Mouse (Mus musculus) hindbrain, embryonic 16.5 days (tissue): ENCODE data around the gene Farp1. TPM values are rescaled to one million over a fixed set of nuclear protein-coding genes. Genes with fewer than 3 reads are reported as not detected.

Source experiments
- ATAC-seq: fragments of 200-750 bp; cut with Nextera tagmentation; 2 replicates; pipeline ENCODE4 v1.8.0; 2017; ENCODE audit warnings: moderate TSS enrichment, moderate library complexity
- H3K27ac ChIP-seq: fragments of 300-500 bp; sonication (generic); 2 replicates; pipeline ENCODE4 v1.5.1; 2014; ENCODE audit warnings: low read depth, mild to moderate bottlenecking, control low read depth, low read length, moderate library complexity
- H3K27me3 ChIP-seq: fragments of 300-500 bp; sonication (generic); replicated peaks from 2 replicates; pipeline ENCODE4 v1.6.1; 2014; ENCODE audit warnings: low read length; ENCODE audit not compliant: control insufficient read depth, insufficient read depth
- H3K36me3 ChIP-seq: fragments of 300-500 bp; sonication (generic); 2 replicates; pipeline ENCODE4 v1.6.1; 2014; ENCODE audit warnings: mild to moderate bottlenecking, low read length, moderate library complexity, mixed read lengths; ENCODE audit not compliant: control insufficient read depth, insufficient read depth
- H3K4me1 ChIP-seq: fragments of 300-500 bp; sonication (generic); 2 replicates; pipeline ENCODE4 v1.6.1; 2014; ENCODE audit warnings: low read depth, low read length; ENCODE audit not compliant: control insufficient read depth, insufficient read depth
- H3K4me2 ChIP-seq: fragments of 300-500 bp; sonication (generic); 2 replicates; pipeline ENCODE4 v1.6.1; 2014; ENCODE audit warnings: mild to moderate bottlenecking, low read length, control low read depth, moderate library complexity
- H3K4me3 ChIP-seq: fragments of 300-500 bp; sonication (generic); 2 replicates; pipeline ENCODE4 v1.5.1; 2014; ENCODE audit warnings: mild to moderate bottlenecking, low read length, control low read depth, moderate library complexity
- H3K9ac ChIP-seq: fragments of 300-500 bp; sonication (generic); 2 replicates; pipeline ENCODE4 v1.6.1; 2014; ENCODE audit warnings: low read depth, mild to moderate bottlenecking, control low read depth, low read length, moderate library complexity
- H3K9me3 ChIP-seq: fragments of 300-500 bp; sonication (generic); 2 replicates; pipeline ENCODE4 v1.6.1; 2014; ENCODE audit warnings: mild to moderate bottlenecking, low read length, moderate library complexity; ENCODE audit not compliant: control insufficient read depth
- WGBS: fragments of 180-500 bp; shearing (Covaris S2); extraction: QIAGEN DNeasy Blood & Tissue Kit; methylation state at CpG from one replicate; pipeline ENCODE4 v1.1.7; 2014; 5-methylcytosine and 5-hydroxymethylcytosine counted together
- polyA plus RNA-seq: library from polyadenylated mRNA; unstranded; fragments of >200 nt; fragmentation: Nextera tagmentation; extraction: Ambion mirVana; gene quantifications from 2 replicates; pipeline ENCODE4 v1.2.1, GENCODE M21; 2015

The Farp1 gene
- polyA plus RNA-seq, 1 experiment from 2014 or later, result 28.9 TPM

GRCm38 (mm10) chr14:121270490-121270889, 235.5 kb downstream of the Farp1 start:
- no peak for ATAC-seq
- 76% methylated on average over 6 of the region's 6 CpGs for WGBS
- no peak overlapping the region for H3K9ac ChIP-seq
- no peaks in the 10 kb centered on the region for H3K27me3 ChIP-seq
- H3K4me2 ChIP-seq, result no peak overlapping the region
- H3K36me3 ChIP-seq, result peaks cover 28% of the 10 kb centered on the region
- H3K4me3 ChIP-seq, result no peak overlapping the region
- H3K4me1 ChIP-seq, result no peaks in the 10 kb centered on the region
- no peaks in the 10 kb centered on the region for H3K9me3 ChIP-seq
- H3K27ac ChIP-seq, result no peak overlapping the region; the same call in 1 of the 2 replicates

DNA sequence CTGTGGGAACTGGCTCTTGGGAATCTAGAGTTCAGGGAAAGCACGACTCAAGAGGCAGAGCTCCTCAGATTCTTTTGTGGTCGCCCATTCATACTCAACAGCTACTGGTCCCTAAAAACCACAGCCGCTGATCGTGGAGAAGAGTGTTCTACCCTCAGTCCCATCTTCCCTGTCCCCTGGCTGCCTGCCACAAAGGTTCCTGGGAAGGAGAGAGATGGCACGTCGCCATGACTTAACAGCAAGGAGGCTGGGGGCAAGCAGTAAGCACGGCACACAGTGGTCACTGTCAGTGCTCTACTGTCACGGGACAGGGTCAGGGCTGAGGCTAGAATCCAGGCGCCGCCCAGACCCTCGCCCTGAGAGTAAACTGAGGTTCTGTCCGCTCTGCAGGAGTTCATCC, 240.0 kb downstream of the Farp1 start:
- no peak for ATAC-seq
- H3K36me3 ChIP-seq, result peaks cover 24% of the 10 kb centered on the region
- 69% methylated on average over 12 of the region's 12 CpGs for WGBS

DNA sequence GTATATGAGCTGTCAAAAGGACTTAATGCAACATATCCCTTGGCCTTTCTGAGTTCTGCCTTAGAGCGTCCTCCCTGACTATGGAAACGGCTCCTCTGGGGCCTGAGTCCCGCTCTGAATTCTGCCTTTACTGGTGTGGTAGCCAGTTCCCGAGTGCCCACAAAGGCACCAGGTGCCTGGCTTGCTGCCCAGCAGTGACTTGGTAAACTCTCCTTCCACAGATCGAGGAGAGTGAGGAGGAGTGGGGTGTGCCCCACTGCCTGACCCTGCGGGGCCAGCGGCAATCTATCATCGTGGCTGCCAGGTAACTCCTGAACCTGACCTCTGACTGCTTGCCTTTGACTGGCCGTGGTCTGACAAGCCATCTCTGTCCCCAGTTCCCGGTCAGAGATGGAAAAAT, 241.0 kb downstream of the Farp1 start:
- H3K9me3 ChIP-seq, result no peaks in the 10 kb centered on the region
- no peak for ATAC-seq
- no peak overlapping the region for H3K27ac ChIP-seq
- H3K4me2 ChIP-seq, result no peak overlapping the region
- H3K9ac ChIP-seq, result no peak overlapping the region
- H3K4me1 ChIP-seq, result no peaks in the 10 kb centered on the region
- 78% methylated on average over 10 of the region's 10 CpGs for WGBS
- no peak overlapping the region for H3K4me3 ChIP-seq
- H3K27me3 ChIP-seq, result no peaks in the 10 kb centered on the region
- H3K36me3 ChIP-seq, result peaks cover 33% of the 10 kb centered on the region

More for the DNA sequence above, 240.0 kb downstream of the Farp1 start:
- Histone ChIP-seq H3K4me1 (no peaks in the 10 kb centered on the region), H3K4me2 (no peak overlapping the region), H3K9ac (no peak overlapping the region), H3K4me3 (no peak overlapping the region), H3K27ac (no peak overlapping the region), H3K9me3 (no peaks in the 10 kb centered on the region), H3K27me3 (no peaks in the 10 kb centered on the region)

GRCm38 (mm10) chr14:121279106-121279505, 244.1 kb downstream of the Farp1 start:
- Histone ChIP-seq H3K27me3 (no peaks in the 10 kb centered on the region), H3K36me3 (peaks cover 40% of the 10 kb centered on the region), H3K4me3 (no peak overlapping the region), H3K9me3 (no peaks in the 10 kb centered on the region), H3K27ac (no peak overlapping the region), H3K4me1 (no peaks in the 10 kb centered on the region), H3K9ac (no peak overlapping the region), H3K4me2 (no peak overlapping the region)
- WGBS, result 27% methylated on average over 6 of the region's 6 CpGs
- ATAC-seq, result peak; percentile 72

GRCm38 (mm10) chr14:121280601-121281335, 245.8 kb downstream of the Farp1 start:
- Histone ChIP-seq H3K27me3 (no peaks in the 10 kb centered on the region), H3K4me3 (no peak overlapping the region), H3K4me2 (no peak overlapping the region), H3K4me1 (no peaks in the 10 kb centered on the region), H3K9me3 (no peaks in the 10 kb centered on the region), H3K9ac (no peak overlapping the region), H3K27ac (no peak overlapping the region), H3K36me3 (peaks cover 36% of the 10 kb centered on the region)
- 81% methylated on average over 16 of the region's 16 CpGs for WGBS
- ATAC-seq, result no peak

GRCm38 (mm10) chr14:121281336-121281710, 246.3 kb downstream of the Farp1 start:
- Histone ChIP-seq H3K4me3 (no peak overlapping the region), H3K36me3 (peaks cover 36% of the 10 kb centered on the region), H3K4me1 (no peaks in the 10 kb centered on the region), H3K4me2 (no peak overlapping the region), H3K9me3 (no peaks in the 10 kb centered on the region), H3K27ac (no peak overlapping the region), H3K27me3 (no peaks in the 10 kb centered on the region), H3K9ac (no peak overlapping the region)
- ATAC-seq, result no peak

- 94% methylated on average over 14 of the region's 14 CpGs for WGBS
- no peak for ATAC-seq
- Histone ChIP-seq H3K9me3 (no peaks in the 10 kb centered on the region), H3K27me3 (no peaks in the 10 kb centered on the region), H3K4me2 (no peak overlapping the region), H3K36me3 (peaks cover 33% of the 10 kb centered on the region), H3K27ac (no peak overlapping the region), H3K4me3 (no peak overlapping the region), H3K4me1 (no peaks in the 10 kb centered on the region), H3K9ac (no peak overlapping the region)
Measured at GRCm38 (mm10) chr14:121285379-121286120, 250.6 kb downstream of the Farp1 start.

- Histone ChIP-seq H3K4me2 (no peak overlapping the region), H3K9me3 (no peaks in the 10 kb centered on the region), H3K36me3 (peaks cover 6% of the 10 kb centered on the region; the same call in 1 of the 2 replicates), H3K27ac (no peak overlapping the region), H3K27me3 (no peaks in the 10 kb centered on the region), H3K9ac (no peak overlapping the region), H3K4me3 (no peak overlapping the region), H3K4me1 (no peaks in the 10 kb centered on the region)
- 80% methylated on average over 8 of the region's 8 CpGs for WGBS
- peak; percentile 29; the same call in 1 of the 2 replicates for ATAC-seq
Measured at GRCm38 (mm10) chr14:121291881-121292280, 256.9 kb downstream of the Farp1 start.

DNA sequence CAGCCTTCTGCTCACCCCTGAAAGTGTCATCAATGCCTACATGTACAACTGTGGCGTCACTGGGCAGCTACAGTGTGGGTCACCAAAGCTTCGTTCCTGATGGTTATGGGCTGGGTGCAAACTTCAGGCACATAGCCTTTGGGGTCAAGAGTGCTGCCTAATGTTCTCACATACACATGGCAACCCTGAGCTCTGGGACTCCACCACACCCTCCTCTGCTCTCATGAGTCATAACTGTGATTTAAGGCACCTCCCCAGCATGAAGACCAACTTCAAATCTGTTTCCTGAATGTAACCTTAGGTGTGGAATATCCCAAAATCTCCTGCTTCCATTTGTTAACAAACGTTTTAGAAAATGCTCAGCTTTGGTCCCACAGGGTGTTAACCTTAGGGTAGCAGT, 257.4 kb downstream of the Farp1 start:
- Histone ChIP-seq H3K9me3 (no peaks in the 10 kb centered on the region), H3K4me2 (no peak overlapping the region), H3K27me3 (no peaks in the 10 kb centered on the region), H3K9ac (no peak overlapping the region), H3K36me3 (0 out of 2 replicates have a peak, but pooled peaks cover 2% of the 10 kb centered on the region), H3K4me3 (no peak overlapping the region), H3K4me1 (no peaks in the 10 kb centered on the region), H3K27ac (no peak overlapping the region)
- ATAC-seq, result no peak
- WGBS, result 91% methylated on average over 3 of the region's 3 CpGs
